ENCODE assay signal across 22 mouse cellular contexts in the genomic region with DNA sequence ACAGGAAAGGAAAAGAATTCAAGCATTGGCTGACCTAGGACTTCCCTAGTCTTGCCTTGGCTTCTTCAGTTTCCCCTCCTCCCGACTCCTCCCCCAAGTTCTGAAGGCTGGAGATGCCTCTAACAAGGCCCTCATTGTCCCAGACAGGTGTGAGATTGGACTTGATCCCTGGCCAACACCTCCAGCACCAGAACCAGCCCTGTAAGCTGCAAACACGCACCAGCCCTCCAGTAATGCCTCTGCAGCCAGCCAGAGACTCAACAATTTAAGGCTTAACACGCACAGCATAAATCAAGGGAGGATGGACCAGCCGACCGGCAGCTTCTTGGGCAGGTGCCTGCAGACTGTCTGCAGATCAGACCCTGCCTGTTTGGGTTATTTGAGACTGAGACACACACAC.
DNase-seq lines count a peak whose midpoint lies in the region; ATAC-seq and TF ChIP-seq lines count a peak whose summit lies in the region.
"Had no signal": no experiment of that assay in that cellular context is flagged by ENCODE, and none has a peak within 500 bp of the region (broad histone marks: within the 10 kb centered on the region; RNA-seq: fewer than 3 reads in every experiment).

No protein-coding gene starts in this region.

- H3K36me3 ChIP-seq in limb, embryonic 12.5 days, result no peaks in the 10 kb centered on the region
- H3K36me3 ChIP-seq in limb, embryonic 10.5 days, result no peaks in the 10 kb centered on the region
- H3K36me3 ChIP-seq in CH12.LX (replicated peaks in 1 of 2; ENCODE audit: control insufficient read depth in 1 of 2, insufficient read depth in 1 of 2, low read length in 1 of 2), result peaks cover 0 to 76% of the 10 kb centered on the region in 2 experiments
- H3K36me3 ChIP-seq in embryonic facial prominence, embryonic 14.5 days (ENCODE audit: control insufficient read depth, insufficient read depth, low read length), result 0 out of 2 replicates have a peak, but pooled peaks cover 7% of the 10 kb centered on the region
- no peaks in the 10 kb centered on the region for H3K36me3 ChIP-seq in intestine, embryonic 16.5 days (ENCODE audit: control insufficient read depth, insufficient read depth, low read length)
- H3K36me3 ChIP-seq in midbrain, embryonic 16.5 days (ENCODE audit: control insufficient read depth, insufficient read depth, low read length), result no peaks in the 10 kb centered on the region
- H3K36me3 ChIP-seq: forebrain, embryonic 10.5 days; heart, embryonic 15.5 days; hindbrain, embryonic 15.5 days had no signal

- H3K4me1 ChIP-seq in limb, embryonic 12.5 days (replicated peaks), result peaks cover 56% of the 10 kb centered on the region
- peaks cover 58% of the 10 kb centered on the region for H3K4me1 ChIP-seq in limb, embryonic 10.5 days
- H3K4me1 ChIP-seq in CH12.LX (ENCODE audit: control insufficient read depth in 1 of 2, insufficient read depth in 2 of 2), result peaks cover 25 to 54% of the 10 kb centered on the region in 2 experiments
- peaks cover 13% of the 10 kb centered on the region for H3K4me1 ChIP-seq in embryonic facial prominence, embryonic 14.5 days (ENCODE audit: control insufficient read depth, insufficient read depth, low read length)
- H3K4me1 ChIP-seq in intestine, embryonic 16.5 days (ENCODE audit: control insufficient read depth, insufficient read depth, low read length), result peaks cover 15% of the 10 kb centered on the region
- peaks cover 6% of the 10 kb centered on the region; the same call in 1 of the 2 replicates for H3K4me1 ChIP-seq in midbrain, embryonic 16.5 days (ENCODE audit: control insufficient read depth, insufficient read depth, low read length)
- H3K4me1 ChIP-seq: liver, embryonic 13.5 days had no signal

- H3K9me3 ChIP-seq in limb, embryonic 12.5 days, result no peaks in the 10 kb centered on the region
- H3K9me3 ChIP-seq in limb, embryonic 10.5 days (replicated peaks), result no peaks in the 10 kb centered on the region
- no peaks in the 10 kb centered on the region for H3K9me3 ChIP-seq in CH12.LX (replicated peaks; ENCODE audit: low read length)
- no peaks in the 10 kb centered on the region for H3K9me3 ChIP-seq in embryonic facial prominence, embryonic 14.5 days (ENCODE audit: control insufficient read depth, low read length)
- no peaks in the 10 kb centered on the region for H3K9me3 ChIP-seq in intestine, embryonic 16.5 days (ENCODE audit: control insufficient read depth, low read length)
- no peaks in the 10 kb centered on the region for H3K9me3 ChIP-seq in midbrain, embryonic 16.5 days (replicated peaks; ENCODE audit: control insufficient read depth, low read length, poor library complexity, severe bottlenecking)
- H3K9me3 ChIP-seq: forebrain, embryonic 10.5 days; heart, embryonic 15.5 days; hindbrain, embryonic 15.5 days; liver, embryonic 13.5 days had no signal

- no peak for TF ChIP-seq POLR2A in CH12.LX (IDR thresholded peaks at IDR 0.05; ENCODE audit: low read depth, low read length)

- DNase-seq in limb, embryonic 10.5 days (ENCODE audit: low spot score), result no peak
- no peak for DNase-seq in CH12.LX (ENCODE audit: extremely low read depth)
- DNase-seq in embryonic facial prominence, embryonic 14.5 days (ENCODE audit: low spot score), result peak; percentile 59
- no peak for DNase-seq in embryo, embryonic 10.5 days (ENCODE audit: low spot score)
- DNase-seq in spleen, adult 12 weeks (ENCODE audit: low spot score), result no peak
- DNase-seq: cerebellum, adult 11 months; cerebellum, adult 9-11 months; forebrain, postnatal 0 days; gastrocnemius, postnatal 25 days; kidney, adult 11 months; left cerebral cortex, postnatal 4 days; liver, embryonic 13.5 days; thymus, postnatal 14 days had no signal

- no peak overlapping the region for H3K4me3 ChIP-seq in limb, embryonic 12.5 days (replicated peaks)
- no peak overlapping the region for H3K4me3 ChIP-seq in limb, embryonic 10.5 days
- no peak overlapping the region for H3K4me3 ChIP-seq in CH12.LX (replicated peaks in 1 of 3; ENCODE audit: low read depth in 2 of 3, low read length in 2 of 3, poor library complexity in 1 of 3)
- H3K4me3 ChIP-seq in embryonic facial prominence, embryonic 14.5 days (ENCODE audit: low read depth, low read length), result no peak overlapping the region
- no peak overlapping the region for H3K4me3 ChIP-seq in intestine, embryonic 16.5 days (ENCODE audit: low read length)
- no peak overlapping the region for H3K4me3 ChIP-seq in midbrain, embryonic 16.5 days (ENCODE audit: low read depth, low read length)
- H3K4me3 ChIP-seq: forebrain, embryonic 10.5 days; heart, embryonic 15.5 days; hindbrain, embryonic 15.5 days; left cerebral cortex, adult 2 months; liver, embryonic 13.5 days had no signal

- H3K27me3 ChIP-seq in limb, embryonic 12.5 days, result no peaks in the 10 kb centered on the region
- H3K27me3 ChIP-seq in limb, embryonic 10.5 days (ENCODE audit: low read depth, poor library complexity, severe bottlenecking), result 0 out of 2 replicates have a peak, but pooled peaks cover 5% of the 10 kb centered on the region
- H3K27me3 ChIP-seq in CH12.LX (replicated peaks), result no peaks in the 10 kb centered on the region
- no peaks in the 10 kb centered on the region for H3K27me3 ChIP-seq in embryonic facial prominence, embryonic 14.5 days (replicated peaks; ENCODE audit: control insufficient read depth, insufficient read depth, low read length)
- no peaks in the 10 kb centered on the region; the same call in 1 of the 2 replicates for H3K27me3 ChIP-seq in intestine, embryonic 16.5 days (replicated peaks; ENCODE audit: control insufficient read depth, insufficient read depth, low read length)
- no peaks in the 10 kb centered on the region; the same call in 1 of the 2 replicates for H3K27me3 ChIP-seq in midbrain, embryonic 16.5 days (ENCODE audit: control insufficient read depth, insufficient read depth, low read depth, low read length)
- H3K27me3 ChIP-seq: hindbrain, embryonic 15.5 days; liver, embryonic 13.5 days had no signal

- no peak overlapping the region for H3K4me2 ChIP-seq in limb, embryonic 12.5 days
- H3K4me2 ChIP-seq in CH12.LX (ENCODE audit: insufficient read depth, low read depth, poor library complexity, severe bottlenecking), result no peak overlapping the region
- no peak overlapping the region for H3K4me2 ChIP-seq in embryonic facial prominence, embryonic 14.5 days (ENCODE audit: low read depth, low read length)
- H3K4me2 ChIP-seq in intestine, embryonic 16.5 days (ENCODE audit: low read depth, low read length), result no peak overlapping the region
- H3K4me2 ChIP-seq in midbrain, embryonic 16.5 days (ENCODE audit: low read length), result no peak overlapping the region
- H3K4me2 ChIP-seq: hindbrain, embryonic 15.5 days; liver, embryonic 13.5 days; midbrain, embryonic 11.5 days had no signal

- 52% methylated on average over 5 of the region's 5 CpGs for WGBS in limb, embryonic 12.5 days
- 65% methylated on average over 5 of the region's 5 CpGs for WGBS in limb, embryonic 10.5 days
- WGBS in embryonic facial prominence, embryonic 14.5 days, result 35% methylated on average over 5 of the region's 5 CpGs
- WGBS in intestine, embryonic 16.5 days, result 29% methylated on average over 5 of the region's 5 CpGs
- 79% methylated on average over 5 of the region's 5 CpGs for WGBS in midbrain, embryonic 16.5 days

- TF ChIP-seq CTCF in CH12.LX (conservative IDR thresholded peaks at IDR 0.05 in 1 of 2, IDR thresholded peaks at IDR 0.05 in 1 of 2; ENCODE audit: low read depth in 2 of 2, low read length in 2 of 2), result no peak

- no peak for TF ChIP-seq RAD21 in CH12.LX (IDR thresholded peaks at IDR 0.05; ENCODE audit: low read depth, low read length)

- dilution Hi-C loops in CH12.LX (cut with MboI; ENCODE audit: extremely low pct_ligation_motif_present, extremely low pct_unique_long_range_greater_than_20kb, low sequenced_read_pairs), result no loop called here

- TF ChIP-seq EP300 in CH12.LX (IDR thresholded peaks at IDR 0.05; ENCODE audit: low read length), result no peak

- H3K27ac ChIP-seq in limb, embryonic 12.5 days, result no peak overlapping the region
- no peak overlapping the region for H3K27ac ChIP-seq in limb, embryonic 10.5 days
- H3K27ac ChIP-seq in CH12.LX (ENCODE audit: insufficient read depth, low read depth), result no peak overlapping the region
- no peak overlapping the region for H3K27ac ChIP-seq in embryonic facial prominence, embryonic 14.5 days (replicated peaks; ENCODE audit: low read depth, low read length)
- H3K27ac ChIP-seq in intestine, embryonic 16.5 days (ENCODE audit: low read length), result no peak overlapping the region
- no peak overlapping the region for H3K27ac ChIP-seq in midbrain, embryonic 16.5 days (ENCODE audit: low read length)
- H3K27ac ChIP-seq: forebrain, embryonic 10.5 days; heart, embryonic 15.5 days; hindbrain, embryonic 15.5 days; kidney, postnatal 0 days; left cerebral cortex, adult 2 months; liver, embryonic 13.5 days had no signal

- ATAC-seq in limb, embryonic 12.5 days (ENCODE audit: insufficient number of reproducible peaks, insufficient read depth, low FRiP score, low TSS enrichment, low read depth), result 0 out of 2 replicates have a peak, but pooled peaks have one; percentile 1
- peak; percentile 38 for ATAC-seq in embryonic facial prominence, embryonic 14.5 days (ENCODE audit: low read depth)
- peak; percentile 39 for ATAC-seq in intestine, embryonic 16.5 days
- ATAC-seq in midbrain, embryonic 16.5 days, result no peak
- ATAC-seq: forebrain, postnatal 0 days had no signal

- no peak overlapping the region for H3K9ac ChIP-seq in limb, embryonic 12.5 days (replicated peaks)
- no peak overlapping the region for H3K9ac ChIP-seq in CH12.LX (ENCODE audit: insufficient read depth, low read depth)
- H3K9ac ChIP-seq in embryonic facial prominence, embryonic 14.5 days (ENCODE audit: low read depth, low read length), result no peak overlapping the region
- no peak overlapping the region for H3K9ac ChIP-seq in intestine, embryonic 16.5 days (ENCODE audit: low read depth, low read length)
- H3K9ac ChIP-seq in midbrain, embryonic 16.5 days (ENCODE audit: low read depth, low read length), result no peak overlapping the region
- H3K9ac ChIP-seq: forebrain, postnatal 0 days; heart, embryonic 15.5 days; hindbrain, embryonic 15.5 days; liver, embryonic 13.5 days had no signal

- in situ Hi-C loops in CH12.LX (cut with MboI; ENCODE audit: low pct_ligation_motif_present, low pct_unique_long_range_greater_than_20kb, low sequenced_read_pairs), result no loop called here

- no peaks in the 10 kb centered on the region for H3K79me2 ChIP-seq in CH12.LX (replicated peaks; ENCODE audit: control insufficient read depth, extremely low read depth, insufficient read depth, poor library complexity, severe bottlenecking)

TF ChIP-seq in CH12.LX, 34 proteins besides CTCF, POLR2A, EP300 and RAD21 (continues in another document):
- TF ChIP-seq NRF1 (IDR thresholded peaks at IDR 0.05; ENCODE audit: low read depth, low read length) (peak; percentile 2; the same call in 1 of the 2 replicates), MAZ (IDR thresholded peaks at IDR 0.05; ENCODE audit: low read depth, low read length) (no peak), JUND (conservative IDR thresholded peaks at IDR 0.05; ENCODE audit: low read depth, low read length) (no peak), KAT2A (IDR thresholded peaks at IDR 0.05; ENCODE audit: insufficient replicate concordance, low read length) (no peak), IRF4 (IDR thresholded peaks at IDR 0.05; ENCODE audit: low read depth, low read length) (no peak), POLR2AphosphoS2 (IDR thresholded peaks at IDR 0.05; ENCODE audit: low read depth, low read length) (no peak), RCOR1 (conservative IDR thresholded peaks at IDR 0.05; ENCODE audit: low read depth, low read length) (no peak)
